Mouse (Mus musculus) cerebellum, adult 2 months (tissue): Measurements from ENCODE around the gene Rbpj.

Source experiments
- CTCF ChIP-seq: fragments of 200-500 bp; IDR thresholded peaks from 2 replicates; pipeline ENCODE4 v1.5.1; 2011; ENCODE audit warnings: low read depth, mild to moderate bottlenecking, control low read depth, low read length, moderate library complexity, borderline replicate concordance; ENCODE audit not compliant: insufficient read depth
- POLR2A ChIP-seq: fragments of 200-500 bp; IDR thresholded peaks from 2 replicates; pipeline ENCODE4 v1.6.1; 2011; ENCODE audit warnings: low read length, control low read depth, borderline replicate concordance; ENCODE audit not compliant: insufficient read depth

- TF ChIP-seq POLR2A (no peak), CTCF (no peak)
Measured at GRCm38 (mm10) chr5:53572496-53572895, 106.5 kb downstream of the Rbpj start.
